Mouse (Mus musculus) ZHBTc4 (cell line): ENCODE data around the gene Teddm1a.
"Not testable (repeated sequence)": the region's sequence is repeated elsewhere in the genome, so short reads cannot be mapped to it uniquely, and the experiment has no call there.

Source experiments
- DNase-seq: peaks from one replicate; pipeline ENCODE4 v3.0.0-alpha.2; 2011; ENCODE audit warnings: low read depth, low spot score

Teddm1a gene

DNA sequence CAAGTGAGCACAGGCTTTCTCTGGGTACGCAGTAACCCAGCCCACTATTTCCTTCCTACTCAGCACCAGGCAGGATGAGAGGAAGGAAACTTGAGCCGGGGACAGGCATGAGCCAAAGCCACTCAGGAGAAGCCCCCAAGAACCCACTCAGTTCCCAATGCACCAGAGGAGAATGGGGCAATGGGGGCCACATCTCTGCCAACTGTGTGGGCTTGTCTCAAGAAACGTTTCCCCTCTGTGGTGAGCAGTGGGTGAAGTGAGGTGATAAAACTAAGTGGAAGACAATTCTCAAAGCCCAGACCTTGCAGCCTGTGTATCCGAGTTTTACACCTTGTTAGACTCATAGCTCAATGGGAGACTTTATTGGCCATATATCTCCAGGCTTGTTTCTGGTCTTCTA lies at the start of gene Teddm1a:
TSS of gene Teddm1a (plus strand) at position 301 of the 400 bp plus-strand sequence.
- DNase-seq, result no peak

DNA sequence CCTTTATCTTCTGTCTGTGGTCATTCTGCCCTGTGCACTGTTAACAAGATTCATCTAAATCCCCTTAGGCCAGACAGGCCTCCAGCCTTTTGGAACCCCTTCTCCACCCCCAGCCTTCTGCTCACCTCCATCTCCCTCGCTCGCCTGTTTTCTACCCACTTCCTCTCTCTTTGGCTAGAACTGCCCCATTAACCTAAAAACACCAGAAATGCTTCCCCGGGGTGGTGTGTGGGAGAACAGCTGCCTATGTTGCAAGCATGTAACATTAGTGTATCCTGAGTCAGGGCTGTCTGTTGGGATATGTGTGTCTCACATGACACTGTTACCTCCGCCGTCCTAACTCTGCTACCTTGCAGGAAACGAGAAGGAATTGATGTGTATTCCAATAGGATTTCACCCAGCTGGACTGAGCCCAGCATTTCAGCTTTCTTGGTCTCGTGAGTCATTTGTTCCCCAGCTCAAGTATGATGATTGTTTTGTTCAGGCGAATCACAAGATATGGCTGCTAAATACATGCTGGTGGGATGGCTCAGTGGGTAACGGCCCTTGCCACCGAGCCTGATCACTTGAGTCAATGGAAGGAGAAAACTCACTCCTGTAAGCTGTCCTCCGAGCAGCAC lies 49.3 kb upstream of the Teddm1a start:
- no peak for DNase-seq

DNA sequence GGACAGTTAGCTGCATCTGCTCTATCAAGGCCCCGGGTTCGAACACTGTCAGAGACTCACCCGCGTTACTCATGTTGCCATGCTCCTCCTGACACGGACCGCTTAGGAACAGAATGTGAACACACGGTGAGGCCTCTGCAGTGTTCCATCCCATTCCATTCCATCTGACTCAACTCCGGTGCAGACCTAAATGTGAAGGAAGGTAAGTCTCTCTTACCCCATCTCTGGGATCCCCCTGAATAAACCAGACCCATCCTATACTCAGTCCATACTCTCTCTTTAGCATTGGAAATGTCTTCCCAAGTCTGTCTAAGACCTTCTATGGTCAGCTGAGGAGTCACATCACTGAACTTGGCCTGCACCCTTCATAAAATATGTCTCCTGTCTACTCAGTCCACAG lies 47.5 kb upstream of the Teddm1a start, which contains the start of gene Rgsl1:
TSS of gene Rgsl1 (minus strand) at position 101 of the 400 bp plus-strand sequence.
- DNase-seq, result no peak

DNA sequence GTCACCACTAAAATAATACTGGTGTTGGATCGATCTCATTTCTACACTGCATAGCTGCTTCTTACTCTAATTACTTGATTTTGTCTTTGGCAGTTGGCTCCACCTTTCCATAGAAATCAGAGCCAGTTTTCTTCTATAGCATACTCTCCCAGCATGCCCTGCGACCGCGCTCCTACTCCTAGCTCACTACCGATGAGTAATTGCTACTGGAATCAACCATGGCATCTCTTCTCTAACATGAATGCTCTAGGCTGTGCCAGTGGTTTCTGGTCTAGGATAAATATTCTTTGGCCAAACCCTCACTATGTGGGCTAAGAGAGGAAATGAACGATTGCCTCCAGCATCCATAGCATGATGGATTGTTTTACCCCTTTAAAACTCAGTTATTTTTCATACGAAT lies 45.1 kb upstream of the Teddm1a start:
- no peak for DNase-seq

DNA sequence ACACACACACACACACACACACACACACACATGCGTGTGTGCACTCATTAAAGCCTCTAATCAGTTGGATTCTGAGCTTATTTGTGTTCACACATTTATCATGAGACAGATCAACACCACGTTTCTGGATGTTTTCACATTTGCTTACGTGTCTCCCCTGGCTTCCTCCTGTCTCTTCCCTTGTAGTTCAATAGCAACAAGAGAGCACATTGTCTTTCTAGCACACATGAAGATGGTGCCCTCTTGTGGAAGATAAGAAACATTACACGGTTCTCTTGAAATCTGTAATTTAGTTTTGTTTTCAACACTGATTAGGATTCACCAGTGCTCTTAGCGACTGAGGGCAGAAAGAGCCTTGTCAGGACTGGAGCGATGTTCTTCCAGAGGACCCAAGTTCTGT lies 44.7 kb upstream of the Teddm1a start:
- peak; percentile 41 for DNase-seq

DNA sequence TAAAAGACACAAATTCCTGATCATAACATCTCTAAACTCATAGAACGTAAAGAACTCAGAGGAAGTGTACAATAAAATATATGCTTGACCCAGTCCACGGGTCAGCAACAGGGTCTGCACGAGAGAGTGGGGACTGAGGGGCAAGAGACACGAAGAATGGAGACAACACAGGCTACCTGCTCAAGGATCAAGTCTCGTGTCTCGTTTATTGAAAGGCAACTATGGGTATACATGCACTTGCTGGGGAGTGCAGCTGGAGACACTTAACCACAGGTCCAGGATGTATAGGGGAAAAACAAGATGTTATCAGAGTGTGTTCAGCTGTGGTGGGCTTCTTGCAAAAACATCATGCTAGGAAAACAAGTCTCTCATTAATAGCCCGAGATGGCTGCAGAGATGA lies 38.8 kb upstream of the Teddm1a start:
- DNase-seq, result not testable (repeated sequence)

DNA sequence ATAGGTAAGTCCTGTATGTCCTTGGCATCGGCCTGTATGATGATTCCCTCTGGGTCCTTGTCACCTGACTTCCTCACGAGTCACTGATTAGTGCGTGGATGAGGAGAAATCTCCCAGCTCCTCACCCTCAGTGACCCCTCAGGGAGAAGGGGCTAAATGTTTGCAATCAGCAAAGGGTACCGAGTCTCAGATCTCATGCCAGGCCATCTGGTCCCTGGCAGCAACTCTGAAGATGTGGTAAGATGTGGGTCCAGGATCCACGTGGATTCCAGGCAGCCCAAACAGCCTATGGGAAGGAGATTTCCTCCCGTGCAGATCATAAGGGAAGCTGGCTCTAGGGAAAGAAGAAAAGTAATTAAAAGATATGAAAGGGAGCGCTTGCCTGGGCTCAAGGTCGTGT lies 35.6 kb upstream of the Teddm1a start:
- DNase-seq, result no peak

DNA sequence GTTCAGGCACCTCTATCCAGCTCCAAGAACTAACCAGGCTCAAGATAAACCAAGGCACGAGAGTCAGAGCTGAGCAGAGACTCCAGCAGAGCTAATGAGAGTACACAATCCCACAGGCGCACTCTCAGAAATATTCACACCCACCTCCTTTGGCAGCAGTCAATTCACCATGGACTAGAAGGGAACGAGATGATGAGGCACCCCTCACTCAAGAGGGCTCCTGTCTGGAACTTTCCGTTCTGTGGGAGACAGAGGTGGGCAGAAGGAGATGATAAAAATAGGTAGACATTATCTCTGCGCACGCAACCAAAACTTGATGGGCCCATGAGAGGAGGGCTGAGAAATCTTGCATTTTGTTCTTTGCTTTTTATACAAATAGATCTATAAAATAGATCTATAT lies 17.5 kb upstream of the Teddm1a start, which contains the start of gene Teddm1b:
TSS of gene Teddm1b (plus strand) at position 301 of the 400 bp plus-strand sequence.
- DNase-seq, result no peak

DNA sequence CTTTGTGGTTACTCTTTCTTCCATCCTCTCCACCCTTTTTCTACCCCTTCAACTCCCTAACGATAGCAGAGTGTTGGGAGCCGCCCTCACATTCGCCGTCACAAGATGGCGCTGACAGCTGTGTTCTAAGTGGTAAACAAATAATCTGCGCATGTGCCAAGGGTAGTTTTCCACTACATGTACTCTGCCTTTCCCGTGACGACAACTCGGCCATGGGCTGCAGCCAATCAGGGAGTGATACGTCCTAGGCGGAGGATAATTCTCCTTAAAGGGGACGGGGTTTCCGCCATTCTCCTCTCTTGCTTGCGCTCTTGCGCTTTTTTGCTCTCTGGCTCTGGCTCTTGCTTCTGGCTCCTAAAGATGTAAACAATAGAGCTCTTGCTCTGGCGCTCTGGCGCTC lies 11.2 kb upstream of the Teddm1a start:
- DNase-seq, result not testable (repeated sequence)

DNA sequence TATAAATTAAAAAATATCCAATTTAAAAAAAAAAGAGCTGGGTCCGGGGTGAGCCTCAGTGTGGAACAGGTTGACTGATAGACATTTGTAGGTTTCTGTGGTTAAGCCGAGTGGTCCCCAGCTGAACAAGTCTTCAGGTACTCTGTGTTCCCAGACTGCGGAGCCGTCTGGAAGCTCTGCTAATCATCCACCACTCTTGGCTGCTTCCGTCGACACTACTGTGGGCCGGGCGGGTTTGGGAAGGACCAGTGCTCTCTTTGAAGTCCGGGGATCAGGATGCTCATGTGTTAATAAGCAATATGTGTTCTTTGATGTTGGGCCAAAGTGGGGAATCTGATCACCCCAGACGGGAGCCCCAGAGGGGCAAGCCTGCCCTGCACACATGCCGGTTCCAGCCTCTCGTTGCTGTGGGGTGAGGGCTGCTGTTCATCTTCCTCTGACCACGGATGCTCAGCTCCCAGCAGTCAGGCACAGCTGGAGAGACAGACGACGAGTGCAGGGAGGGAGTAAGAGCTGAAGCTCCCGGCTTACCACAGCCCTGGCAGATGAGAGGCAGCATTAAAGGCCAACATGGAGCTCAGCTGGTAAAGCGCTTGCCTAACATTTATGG lies 5.4 kb upstream of the Teddm1a start:
- DNase-seq, result peak; percentile 13

DNA sequence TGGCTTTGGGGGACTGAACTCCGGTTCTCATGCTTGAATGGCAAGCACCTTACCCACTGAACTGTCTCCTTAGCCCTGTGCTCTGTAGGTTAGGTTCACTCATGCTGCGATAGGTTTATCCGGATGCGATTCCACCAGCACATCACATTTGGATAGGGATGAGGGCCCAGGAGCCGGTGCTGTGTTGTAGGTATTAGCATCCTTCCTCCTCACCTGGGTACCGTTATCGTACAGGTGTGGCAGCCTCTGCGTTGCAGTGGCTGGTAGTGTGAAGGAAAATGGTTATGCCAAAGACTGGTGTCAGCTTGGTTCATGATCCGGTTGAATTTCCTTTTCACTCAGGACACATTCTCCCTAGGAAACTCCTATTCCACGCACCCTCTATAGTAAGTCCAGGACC lies 1.4 kb upstream of the Teddm1a start:
- no peak for DNase-seq

DNA sequence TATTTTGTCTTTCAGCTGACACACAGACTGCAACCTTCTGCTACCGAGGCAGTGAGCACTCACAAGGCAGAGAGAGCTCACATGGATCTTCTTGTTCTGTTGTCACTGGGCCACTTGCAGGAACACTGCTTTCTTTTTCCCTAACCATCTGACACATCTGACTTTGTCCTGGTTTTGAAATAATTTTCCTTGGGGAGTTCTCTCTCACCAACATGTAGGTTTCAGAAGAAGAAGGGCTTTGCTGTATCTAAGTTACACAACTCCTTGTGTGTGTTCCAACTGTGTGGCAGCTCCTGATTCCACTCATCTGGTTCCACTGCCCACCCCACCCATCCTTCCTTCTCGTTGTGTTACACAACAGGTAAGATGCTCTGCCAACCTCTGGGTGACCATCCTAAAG lies 2.2 kb downstream of the Teddm1a start:
- DNase-seq, result no peak

DNA sequence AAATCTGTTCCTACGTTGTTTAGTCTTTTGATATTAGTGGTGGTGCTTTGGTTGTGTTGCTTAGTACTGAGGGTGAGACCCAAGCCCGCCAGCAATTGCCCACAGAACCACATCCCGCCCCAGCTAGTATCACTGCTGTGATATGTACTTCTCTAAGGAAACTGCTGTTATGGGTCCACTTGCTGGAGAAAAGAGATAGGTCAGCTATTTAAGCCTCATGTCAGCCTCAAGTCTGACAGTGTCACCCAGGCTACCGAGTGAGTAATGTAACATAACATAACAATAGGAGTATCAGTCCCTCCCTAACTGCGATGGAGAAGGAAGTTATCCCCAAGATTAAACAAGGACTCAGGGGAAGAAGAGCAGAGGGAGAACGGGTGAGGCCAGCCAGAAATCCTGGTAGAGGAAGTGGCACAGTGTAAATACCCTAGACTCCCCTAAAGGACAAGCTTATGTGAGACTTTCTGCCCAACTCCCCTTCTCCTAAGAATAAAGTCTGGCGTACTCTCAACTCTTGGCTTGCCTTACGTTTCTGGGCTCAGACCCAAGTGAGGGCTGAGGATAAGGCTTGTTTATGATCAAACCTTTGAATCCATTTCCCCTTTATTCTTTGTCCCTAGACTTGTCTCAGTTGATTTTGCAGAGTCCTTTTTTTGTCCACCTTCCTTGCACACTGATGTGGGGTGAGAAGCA lies 2.8 kb downstream of the Teddm1a start:
- no peak for DNase-seq

DNA sequence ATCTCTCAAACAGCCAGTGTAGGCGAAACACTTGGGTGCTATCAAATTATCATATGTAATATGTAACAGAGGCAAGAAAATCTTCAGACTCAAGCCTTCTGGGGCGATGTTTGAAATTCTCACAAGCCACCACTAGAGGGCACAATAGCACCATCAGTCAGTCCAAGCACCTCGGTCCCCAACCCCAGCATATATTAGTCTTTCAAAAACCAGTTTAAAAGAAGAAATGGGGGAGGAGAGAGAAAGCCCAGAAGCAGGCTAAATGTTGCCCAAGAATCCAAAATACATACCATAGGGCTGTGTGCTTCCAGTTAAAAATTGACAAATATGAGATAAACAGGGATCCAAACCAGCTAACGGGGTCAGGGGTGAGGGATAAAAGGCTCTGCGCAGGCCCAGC lies 3.4 kb downstream of the Teddm1a start:
- DNase-seq, result peak; percentile 66

DNA sequence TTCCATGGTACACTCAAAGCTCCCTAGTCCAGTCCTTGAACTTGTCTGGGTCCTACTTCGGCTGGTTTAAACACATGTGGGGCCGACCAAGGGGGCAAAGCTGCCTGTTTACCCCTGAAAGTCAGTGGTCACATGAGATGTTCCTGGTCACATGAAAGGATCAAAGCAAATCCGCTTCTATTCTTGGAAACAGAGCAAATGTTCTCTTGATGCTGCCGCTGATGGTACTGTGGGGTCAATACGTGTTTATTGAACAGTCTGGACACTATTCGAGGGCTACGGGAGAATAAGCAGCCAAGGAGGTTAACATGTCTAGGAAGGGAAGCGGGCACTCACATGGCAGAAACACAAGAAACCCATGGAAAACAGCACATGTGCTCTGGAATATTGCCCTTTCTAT lies 5.7 kb downstream of the Teddm1a start:
- no peak for DNase-seq

DNA sequence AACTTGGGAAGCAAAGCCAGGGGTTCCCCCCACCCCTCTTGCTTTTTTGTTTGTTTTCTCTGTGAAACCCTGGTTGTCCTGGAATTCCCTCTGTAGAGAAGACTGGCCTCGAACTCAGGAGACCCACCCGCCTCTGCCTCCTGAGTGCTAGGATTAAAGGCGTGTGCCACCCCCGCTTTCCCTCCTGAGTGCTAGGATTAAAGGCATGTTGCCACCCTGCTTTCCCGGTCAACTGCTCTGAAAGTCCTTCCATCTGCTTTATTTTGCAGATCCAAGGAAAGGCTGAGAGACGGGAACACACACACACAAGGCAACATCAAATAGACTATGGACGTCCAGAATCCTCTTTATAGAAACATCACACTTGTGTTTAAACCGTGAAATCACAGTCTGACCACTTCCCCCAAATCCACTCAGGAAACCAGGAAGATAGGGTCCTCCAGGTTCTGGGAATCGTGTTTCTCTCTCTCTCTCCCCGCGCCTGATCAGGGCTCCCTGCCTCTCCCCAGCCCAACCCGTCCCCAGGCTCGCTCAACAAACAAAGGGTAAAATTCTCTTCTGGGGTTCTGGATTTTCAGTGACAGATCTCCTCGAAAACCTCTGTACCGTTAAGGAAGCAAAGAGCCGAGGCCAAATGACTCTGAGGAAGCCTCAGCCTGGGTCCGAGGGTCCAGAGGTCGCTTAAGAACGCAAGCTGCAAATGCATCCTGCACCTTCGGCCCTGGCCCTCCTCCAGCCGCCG lies 7.6 kb downstream of the Teddm1a start:
- DNase-seq, result no peak

DNA sequence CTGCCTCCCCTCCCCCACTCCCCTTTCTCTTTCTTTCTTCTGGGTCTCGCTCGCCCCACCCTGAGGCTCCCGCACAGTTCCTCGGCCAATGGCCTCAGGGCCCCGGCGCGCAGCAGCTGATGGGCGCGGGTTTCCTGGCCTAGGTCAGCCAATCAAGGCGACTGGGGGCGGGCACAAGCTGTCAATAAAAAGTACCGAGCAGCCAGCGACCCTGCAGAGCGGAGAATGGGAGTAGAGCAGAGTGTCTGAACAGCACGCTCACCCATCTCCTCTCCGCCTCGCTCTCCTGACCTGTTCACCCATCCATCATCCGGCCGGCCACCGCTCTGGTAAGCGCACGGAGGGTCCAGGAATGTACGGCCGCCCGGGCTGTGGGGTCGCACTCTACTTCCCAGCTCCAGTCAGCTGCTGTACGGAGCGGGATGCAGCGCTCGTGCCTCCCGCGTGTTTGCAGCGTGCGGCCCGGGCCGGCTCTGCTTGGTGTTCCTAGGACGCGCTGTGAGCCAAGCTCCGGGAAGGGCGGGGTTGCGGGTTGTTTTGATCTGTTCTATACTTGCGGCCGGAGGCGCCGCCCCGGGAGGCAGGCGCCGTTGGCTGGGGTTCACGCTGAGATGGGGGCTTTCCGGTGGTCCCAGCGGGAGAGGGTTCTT lies 8.3 kb downstream of the Teddm1a start, which contains the start of the genes Glul and Teddm2:
TSS of gene Glul (plus strand) at position 214 of the 650 bp plus-strand sequence.
TSS of gene Teddm2 (minus strand) at position 498 of the 650 bp plus-strand sequence.
- peak; percentile 99 for DNase-seq

DNA sequence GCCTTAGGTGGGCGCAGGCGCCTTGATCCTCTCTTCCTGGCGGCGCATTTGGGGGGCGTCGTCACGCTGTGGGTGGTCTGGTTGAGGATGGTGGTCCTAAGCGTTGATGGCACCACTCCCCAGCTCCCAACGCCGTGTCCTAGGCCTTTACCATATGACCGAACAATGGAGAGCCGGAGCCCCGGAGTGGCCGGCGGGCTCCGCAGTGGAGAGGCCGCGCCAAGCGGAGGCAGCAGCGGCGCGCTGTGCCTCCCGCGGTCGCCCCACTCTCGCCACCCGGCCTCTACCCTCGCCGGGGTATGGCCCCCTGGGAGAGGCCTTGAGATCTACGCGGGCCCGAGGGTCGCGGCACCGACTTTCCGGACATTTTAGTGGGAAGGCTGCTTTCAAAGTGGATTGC lies 8.8 kb downstream of the Teddm1a start:
- DNase-seq, result no peak

DNA sequence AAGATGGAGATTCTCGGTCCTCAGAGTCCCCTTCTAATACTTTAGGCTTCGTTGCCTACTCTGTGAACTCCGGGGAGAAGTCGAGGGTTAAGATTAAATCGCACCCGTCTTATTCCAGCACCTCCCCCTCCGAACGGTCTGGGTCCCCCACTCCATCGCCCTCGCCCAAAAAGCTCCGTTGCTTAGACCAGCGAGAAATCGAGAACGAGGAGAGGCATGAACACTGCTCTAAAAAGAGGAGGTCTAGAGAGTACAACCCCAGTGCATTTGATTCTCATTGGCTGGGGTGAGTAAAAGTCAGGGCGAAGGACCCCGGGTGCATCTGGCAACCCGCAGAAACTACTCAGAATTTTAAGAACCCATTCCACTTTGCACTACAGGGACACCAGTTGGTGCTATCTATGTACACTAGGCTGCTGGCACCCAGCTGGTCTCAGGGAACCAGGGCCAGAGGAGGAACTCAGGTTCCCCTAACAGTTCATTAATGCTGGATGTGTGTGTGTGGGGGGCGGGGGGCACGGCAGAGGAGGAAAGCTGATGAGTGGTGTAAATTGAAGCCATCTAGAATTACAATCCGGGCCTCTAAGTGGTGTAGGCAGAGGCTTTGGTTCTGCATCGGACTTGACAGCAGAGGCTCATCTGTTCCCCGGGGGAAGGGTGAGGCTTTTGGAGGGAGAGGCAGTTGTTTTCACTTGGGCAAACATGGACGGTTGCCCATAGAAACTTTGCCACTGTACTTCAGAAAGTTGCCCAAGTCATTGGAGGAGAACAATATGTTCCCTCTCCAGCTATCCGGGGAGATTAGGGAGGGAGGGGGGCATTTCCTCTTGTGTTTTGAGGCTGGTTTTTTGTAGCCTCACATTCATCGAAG lies 9.6 kb downstream of the Teddm1a start:
- peak; percentile 43 for DNase-seq

DNA sequence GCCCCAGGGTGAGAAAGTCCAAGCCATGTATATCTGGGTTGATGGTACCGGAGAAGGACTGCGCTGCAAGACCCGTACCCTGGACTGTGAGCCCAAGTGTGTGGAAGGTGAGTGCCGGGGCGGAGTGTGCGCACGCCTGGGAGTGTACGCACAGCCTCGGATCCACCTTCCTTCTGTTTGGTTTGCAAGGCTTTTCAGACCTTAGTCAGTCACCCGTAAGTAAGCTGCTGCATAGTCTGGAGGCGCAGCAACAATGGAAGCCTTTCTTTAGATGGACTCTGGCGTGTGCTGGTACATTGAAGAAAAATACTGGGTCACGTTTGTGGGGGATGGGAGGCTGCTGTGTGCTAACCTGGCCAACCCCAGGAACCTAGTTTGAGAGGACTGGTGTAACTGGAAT lies 11.5 kb downstream of the Teddm1a start:
- peak; percentile 19 for DNase-seq

DNA sequence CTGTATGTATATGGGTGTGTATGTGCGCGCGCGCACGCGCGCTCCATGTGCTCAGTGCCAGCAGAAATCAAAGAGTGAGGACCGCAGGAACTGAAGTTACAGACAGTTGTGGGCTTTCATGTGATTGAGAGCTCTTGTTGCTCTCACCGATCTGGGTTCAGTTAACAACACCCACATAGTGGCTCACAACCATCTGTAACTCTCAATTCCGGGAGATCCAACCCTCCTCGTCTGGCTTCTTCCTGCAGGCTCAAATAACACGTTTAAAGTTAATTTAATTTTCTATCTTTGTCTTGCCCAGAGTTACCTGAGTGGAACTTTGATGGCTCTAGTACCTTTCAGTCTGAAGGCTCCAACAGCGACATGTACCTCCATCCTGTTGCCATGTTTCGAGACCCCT lies 12.7 kb downstream of the Teddm1a start:
- no peak for DNase-seq
